Mouse (Mus musculus) limb, embryonic 13.5 days (tissue): ENCODE measurements around the gene Ankar. TPM values are rescaled to one million over a fixed set of nuclear protein-coding genes. Genes with fewer than 3 reads are reported as not detected.
A peak's percentile ranks its signal among the peaks of the same experiment; 100 is the strongest.

Experiments used
- ATAC-seq: fragments of 200-750 bp; cut with Nextera tagmentation; 2 replicates; pipeline ENCODE4 v1.8.0; 2017; ENCODE audit warnings: low read depth, moderate number of reproducible peaks, moderate TSS enrichment; ENCODE audit not compliant: low FRiP score
- H3K27ac ChIP-seq: fragments of 300-500 bp; sonication (generic); 2 replicates; pipeline ENCODE4 v1.5.1; 2015; ENCODE audit warnings: inconsistent platforms, mild to moderate bottlenecking, moderate library complexity
- H3K27me3 ChIP-seq: fragments of 300-500 bp; sonication (generic); 2 replicates; pipeline ENCODE4 v1.6.1; 2015; ENCODE audit warnings: mild to moderate bottlenecking, inconsistent platforms
- H3K36me3 ChIP-seq: fragments of 300-500 bp; sonication (generic); 2 replicates; pipeline ENCODE4 v1.6.1; 2015; ENCODE audit warnings: inconsistent platforms, mild to moderate bottlenecking, moderate library complexity
- H3K4me1 ChIP-seq: fragments of 300-500 bp; sonication (generic); 2 replicates; pipeline ENCODE4 v1.6.1; 2015; ENCODE audit warnings: inconsistent platforms
- H3K4me2 ChIP-seq: fragments of 300-500 bp; sonication (generic); replicated peaks from 2 replicates; pipeline ENCODE4 v1.6.1; 2015; ENCODE audit warnings: inconsistent platforms, mild to moderate bottlenecking, moderate library complexity
- H3K4me3 ChIP-seq: fragments of 300-500 bp; sonication (generic); 2 replicates; pipeline ENCODE4 v1.5.1; 2015; ENCODE audit warnings: moderate library complexity, mild to moderate bottlenecking, inconsistent platforms
- H3K9ac ChIP-seq: fragments of 300-500 bp; sonication (generic); 2 replicates; pipeline ENCODE4 v1.6.1; 2015; ENCODE audit warnings: mild to moderate bottlenecking, inconsistent platforms
- H3K9me3 ChIP-seq: fragments of 300-500 bp; sonication (generic); 2 replicates; pipeline ENCODE4 v1.6.1; 2016; ENCODE audit warnings: inconsistent platforms
- WGBS: fragments of 180-500 bp; shearing (Covaris S2); methylation state at CpG from one replicate; pipeline ENCODE4 v1.1.7; 2015; 5-methylcytosine and 5-hydroxymethylcytosine counted together
- polyA plus RNA-seq: library from polyadenylated mRNA; unstranded; fragments of >200 nt; fragmentation: Nextera tagmentation; extraction: Ambion mirVana; gene quantifications from 2 replicates; pipeline ENCODE4 v1.2.1, GENCODE M21; 2015

The Ankar gene
- polyA plus RNA-seq, 1 experiment from 2014 or later: not detected

DNA sequence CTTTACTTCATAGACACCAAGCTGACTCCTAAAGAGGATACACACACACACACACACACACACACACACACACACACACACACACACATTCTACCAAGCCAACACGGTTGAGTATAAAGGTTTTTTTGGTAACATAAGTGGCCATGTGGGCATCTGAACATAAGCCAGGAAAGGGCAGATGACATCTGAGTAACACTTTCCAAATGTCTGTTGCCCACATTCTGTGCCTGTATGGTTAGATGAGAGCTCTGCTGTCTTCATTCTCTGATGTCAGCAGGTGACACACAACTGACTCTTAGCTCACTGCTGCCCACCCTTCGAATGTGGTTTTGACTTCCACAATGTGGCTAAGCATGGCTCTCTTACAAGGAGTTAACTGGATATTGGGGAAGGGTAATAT lies 24.0 kb upstream of the Ankar start:
- peaks cover under 1% of the 10 kb centered on the region for H3K36me3 ChIP-seq
- H3K27me3 ChIP-seq: no peaks in the 10 kb centered on the region
- peaks cover 15% of the 10 kb centered on the region for H3K4me1 ChIP-seq
- no peak overlapping the region for H3K4me2 ChIP-seq
- no peak overlapping the region for H3K4me3 ChIP-seq
- WGBS: 90% methylated on average over 2 of the region's 2 CpGs
- H3K9ac ChIP-seq: no peak overlapping the region
- no peak for ATAC-seq
- no peaks in the 10 kb centered on the region for H3K9me3 ChIP-seq
- H3K27ac ChIP-seq: no peak overlapping the region

DNA sequence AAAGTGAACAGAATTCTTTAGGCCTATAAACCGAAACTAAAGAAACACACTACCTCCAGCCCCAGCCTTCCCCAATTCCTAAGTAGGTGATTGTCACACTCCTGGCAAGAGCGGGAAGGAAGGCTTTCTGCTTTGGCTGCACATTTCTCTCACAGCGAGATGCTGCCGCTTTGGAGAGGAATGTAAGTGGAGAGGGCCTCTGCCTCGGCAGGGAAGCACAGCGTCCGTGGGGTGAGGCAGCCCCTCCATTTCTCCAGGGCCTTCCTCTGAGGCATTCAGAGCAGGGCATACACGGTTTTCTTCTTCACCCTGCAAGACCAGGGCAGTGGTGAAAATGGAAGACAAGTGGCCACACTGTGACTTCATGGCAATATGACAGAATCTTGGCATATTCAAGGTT lies 22.3 kb upstream of the Ankar start:
- no peaks in the 10 kb centered on the region for H3K9me3 ChIP-seq
- H3K27ac ChIP-seq: no peak overlapping the region
- H3K4me1 ChIP-seq: no peaks in the 10 kb centered on the region
- no peak overlapping the region for H3K4me2 ChIP-seq
- WGBS: 47% methylated on average over 8 of the region's 8 CpGs
- ATAC-seq: no peak
- no peaks in the 10 kb centered on the region for H3K27me3 ChIP-seq
- H3K36me3 ChIP-seq: peaks cover 5% of the 10 kb centered on the region
- H3K4me3 ChIP-seq: no peak overlapping the region
- H3K9ac ChIP-seq: no peak overlapping the region

DNA sequence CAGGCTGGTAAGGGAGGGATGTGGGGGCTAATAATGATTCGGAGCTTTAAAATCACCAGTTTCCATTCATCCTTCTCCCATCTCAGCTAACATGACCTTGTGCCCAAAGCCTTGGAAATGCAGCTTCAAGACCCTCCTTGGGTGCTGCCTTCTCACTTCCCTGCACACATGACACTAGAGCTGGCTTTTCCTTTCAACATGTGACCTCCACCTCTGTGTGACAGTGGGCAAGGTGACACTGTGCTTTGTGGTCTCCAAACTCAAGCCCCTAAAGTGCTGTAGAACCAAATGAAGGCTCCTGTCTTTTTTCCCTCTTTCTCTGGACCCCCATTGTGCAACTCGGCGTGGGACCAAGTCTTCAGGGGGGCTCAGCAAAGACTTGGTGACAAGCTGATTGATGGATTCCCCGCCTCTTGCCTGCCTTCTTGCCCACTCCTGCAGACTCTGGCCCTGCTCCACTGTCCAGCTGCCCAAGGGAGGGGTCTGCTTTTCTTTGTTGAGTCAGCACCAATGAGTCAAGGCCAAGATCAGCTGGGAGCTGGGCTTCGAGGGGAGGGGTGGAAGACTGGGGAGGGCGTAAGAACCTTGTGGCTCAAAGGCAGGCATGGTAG lies 19.8 kb upstream of the Ankar start:
- Histone ChIP-seq H3K27ac (no peak overlapping the region), H3K9ac (no peak overlapping the region), H3K4me2 (no peak overlapping the region), H3K36me3 (peaks cover 13% of the 10 kb centered on the region), H3K9me3 (no peaks in the 10 kb centered on the region), H3K27me3 (no peaks in the 10 kb centered on the region), H3K4me1 (no peaks in the 10 kb centered on the region), H3K4me3 (no peak overlapping the region)
- no peak for ATAC-seq
- 65% methylated on average over 6 of the region's 6 CpGs for WGBS

DNA sequence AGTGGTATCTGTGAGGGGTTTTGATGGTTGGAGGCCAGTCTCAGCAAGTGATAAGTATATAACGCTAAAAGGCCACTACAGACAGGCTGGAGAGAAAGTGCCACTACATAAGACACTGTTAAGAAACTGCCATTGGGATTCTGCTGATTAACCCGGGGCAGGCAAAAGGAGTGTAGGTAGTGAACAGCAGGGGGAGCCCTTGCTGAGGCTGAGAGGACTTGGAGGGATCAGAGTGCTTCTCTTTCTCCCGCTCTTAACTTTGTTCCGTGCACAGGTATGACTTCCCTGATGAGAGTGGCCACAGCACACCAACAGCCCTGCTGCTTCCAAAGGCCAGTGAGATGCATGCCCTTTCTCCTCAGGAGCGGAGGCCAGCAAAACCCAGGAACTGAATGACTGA lies 18.5 kb upstream of the Ankar start:
- WGBS: 18% methylated on average over 5 of the region's 5 CpGs
- Histone ChIP-seq H3K4me1 (no peaks in the 10 kb centered on the region), H3K4me3 (no peak overlapping the region), H3K36me3 (peaks cover 24% of the 10 kb centered on the region), H3K27ac (no peak overlapping the region), H3K27me3 (no peaks in the 10 kb centered on the region), H3K4me2 (no peak overlapping the region), H3K9me3 (no peaks in the 10 kb centered on the region), H3K9ac (no peak overlapping the region)
- ATAC-seq: peak; percentile 52; the same call in 1 of the 2 replicates

DNA sequence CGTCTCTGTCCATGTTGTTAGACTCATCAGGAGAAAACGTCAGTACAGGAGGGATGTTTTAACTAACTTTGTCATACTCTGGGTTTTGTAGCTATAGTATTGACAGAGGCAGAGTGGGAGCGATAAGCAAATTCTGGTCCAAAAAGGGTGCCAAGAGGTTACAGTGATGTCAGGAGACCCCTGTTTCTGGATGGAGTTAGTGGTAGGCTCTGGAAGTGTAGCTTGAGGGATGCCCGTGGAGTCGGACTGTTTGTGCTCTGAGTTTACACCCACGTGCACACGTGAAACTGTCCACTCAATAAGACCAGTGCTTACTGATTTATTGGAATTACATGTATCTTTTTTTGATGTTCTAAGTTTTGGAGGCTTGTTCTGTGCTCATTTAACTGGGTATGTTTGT lies 17.2 kb upstream of the Ankar start:
- 92% methylated on average over 7 of the region's 7 CpGs for WGBS
- Histone ChIP-seq H3K4me3 (no peak overlapping the region), H3K9ac (no peak overlapping the region), H3K4me2 (no peak overlapping the region), H3K36me3 (peaks cover 35% of the 10 kb centered on the region), H3K9me3 (no peaks in the 10 kb centered on the region), H3K4me1 (peaks cover 10% of the 10 kb centered on the region), H3K27me3 (no peaks in the 10 kb centered on the region), H3K27ac (no peak overlapping the region)
- ATAC-seq: no peak

DNA sequence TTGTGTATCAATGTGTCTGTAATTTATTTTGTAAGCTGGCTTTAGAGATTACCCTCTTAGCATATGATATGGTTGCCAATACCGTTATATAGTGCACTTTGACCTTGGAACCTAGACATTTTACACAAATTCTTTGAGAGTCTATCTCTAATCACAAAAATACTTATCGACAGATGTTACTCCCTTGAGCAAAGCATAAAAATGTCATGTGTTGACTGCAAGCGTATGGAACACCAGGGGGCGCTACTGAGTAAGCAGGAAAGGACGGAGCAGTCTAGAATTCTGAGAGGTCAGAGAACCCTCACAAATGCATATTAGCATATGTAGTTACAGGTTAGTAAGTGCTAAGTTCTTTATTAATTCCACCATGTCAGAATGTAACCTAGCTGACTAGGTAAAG lies 16.5 kb upstream of the Ankar start:
- no peak overlapping the region for H3K4me2 ChIP-seq
- no peak for ATAC-seq
- no peak overlapping the region for H3K27ac ChIP-seq
- 9% methylated on average over 5 of the region's 5 CpGs for WGBS
- peaks cover 16% of the 10 kb centered on the region for H3K4me1 ChIP-seq
- H3K9ac ChIP-seq: no peak overlapping the region
- H3K9me3 ChIP-seq: no peaks in the 10 kb centered on the region
- H3K36me3 ChIP-seq: peaks cover 38% of the 10 kb centered on the region
- no peak overlapping the region for H3K4me3 ChIP-seq
- no peaks in the 10 kb centered on the region for H3K27me3 ChIP-seq

DNA sequence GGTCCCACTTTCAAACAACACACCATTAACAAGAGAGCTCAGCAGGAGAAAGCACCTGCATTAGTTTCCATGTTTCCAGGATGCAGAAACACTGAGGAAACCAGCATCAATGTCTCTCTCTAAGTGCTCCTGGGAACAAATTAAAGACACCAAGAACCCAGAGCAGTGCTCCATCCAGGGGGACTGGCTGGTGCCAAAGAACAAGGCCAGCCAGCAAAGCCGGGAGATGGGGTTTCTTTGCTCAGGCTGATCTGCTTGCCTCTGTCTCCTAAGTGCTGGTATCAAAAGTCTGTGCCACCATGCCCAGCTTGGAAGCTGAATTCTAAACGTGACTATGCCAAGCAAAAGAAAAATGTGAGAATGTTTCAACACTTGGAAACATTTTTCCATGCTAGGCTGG lies 16.0 kb upstream of the Ankar start:
- Histone ChIP-seq H3K27me3 (no peaks in the 10 kb centered on the region), H3K4me2 (no peak overlapping the region), H3K9ac (no peak overlapping the region), H3K27ac (peak overlapping the region; percentile 16; the same call in 1 of the 2 replicates), H3K9me3 (no peaks in the 10 kb centered on the region), H3K4me3 (no peak overlapping the region), H3K36me3 (peaks cover 38% of the 10 kb centered on the region), H3K4me1 (peaks cover 16% of the 10 kb centered on the region)
- ATAC-seq: no peak
- 58% methylated on average over 2 of the region's 2 CpGs for WGBS

DNA sequence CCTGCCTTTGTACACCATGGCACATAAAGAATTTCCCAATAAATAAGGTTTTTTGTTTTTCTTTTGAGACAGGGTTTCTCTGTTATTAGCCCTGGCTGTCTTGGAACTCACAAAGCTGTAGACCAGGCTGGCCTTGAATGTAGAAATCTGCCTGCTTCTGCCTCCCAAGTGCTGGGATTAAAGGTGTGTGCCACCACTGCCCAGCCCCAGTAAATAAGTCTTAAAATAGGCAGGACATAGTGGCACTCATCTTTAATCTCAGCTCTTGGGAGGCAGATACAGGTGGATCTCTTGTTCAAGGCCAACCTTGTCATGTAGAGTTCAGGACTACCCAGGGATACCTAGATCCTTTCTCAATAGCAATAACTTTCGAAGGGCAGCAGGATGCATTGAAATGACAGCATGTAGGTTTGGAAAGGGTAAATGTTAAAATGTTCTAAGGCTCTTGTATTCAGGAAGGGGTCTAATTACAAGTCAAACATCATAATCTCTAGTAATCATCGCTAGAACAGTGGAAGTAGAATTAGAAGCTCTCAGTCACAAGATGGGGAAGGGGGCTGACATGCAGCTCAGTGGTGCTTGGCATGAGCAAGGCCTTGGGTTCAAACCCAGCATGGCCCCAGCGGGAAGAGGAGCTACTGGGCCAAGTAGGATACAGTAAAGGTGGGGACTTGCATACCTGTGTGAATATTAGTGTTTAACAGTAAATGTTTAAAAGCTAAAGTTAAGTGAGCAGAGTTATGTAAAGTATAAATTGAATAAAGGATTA lies 15.4 kb upstream of the Ankar start:
- no peak for ATAC-seq
- Histone ChIP-seq H3K9ac (no peak overlapping the region), H3K4me1 (peaks cover 16% of the 10 kb centered on the region), H3K9me3 (no peaks in the 10 kb centered on the region), H3K27ac (no peak overlapping the region), H3K27me3 (no peaks in the 10 kb centered on the region), H3K4me2 (no peak overlapping the region), H3K36me3 (peaks cover 38% of the 10 kb centered on the region), H3K4me3 (no peak overlapping the region)
- WGBS: 84% methylated on average over 3 of the region's 3 CpGs

DNA sequence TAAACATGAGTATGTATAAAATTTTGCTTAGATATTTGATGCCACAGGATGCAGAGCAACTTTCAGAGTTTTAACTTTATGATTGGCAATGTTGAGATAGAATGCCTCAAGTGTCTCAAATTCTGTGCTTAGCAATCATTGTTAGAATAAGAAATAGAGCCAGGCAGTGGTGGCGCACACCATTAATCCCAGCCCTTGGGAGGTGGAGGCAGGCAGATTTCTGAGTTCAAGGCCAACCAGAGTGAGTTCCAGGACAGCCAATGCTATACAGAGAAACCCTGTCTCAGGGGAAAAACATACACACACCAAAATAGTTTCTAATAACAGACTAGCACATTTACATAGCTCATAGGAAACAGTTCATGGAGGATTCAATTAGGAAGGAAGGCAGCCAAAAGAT lies 14.7 kb upstream of the Ankar start:
- Histone ChIP-seq H3K9ac (no peak overlapping the region), H3K27ac (no peak overlapping the region), H3K4me3 (no peak overlapping the region), H3K4me2 (no peak overlapping the region), H3K4me1 (peaks cover 16% of the 10 kb centered on the region), H3K9me3 (no peaks in the 10 kb centered on the region), H3K27me3 (no peaks in the 10 kb centered on the region), H3K36me3 (peaks cover 38% of the 10 kb centered on the region)
- 93% methylated on average over 1 of the region's 1 CpGs for WGBS
- ATAC-seq: no peak

DNA sequence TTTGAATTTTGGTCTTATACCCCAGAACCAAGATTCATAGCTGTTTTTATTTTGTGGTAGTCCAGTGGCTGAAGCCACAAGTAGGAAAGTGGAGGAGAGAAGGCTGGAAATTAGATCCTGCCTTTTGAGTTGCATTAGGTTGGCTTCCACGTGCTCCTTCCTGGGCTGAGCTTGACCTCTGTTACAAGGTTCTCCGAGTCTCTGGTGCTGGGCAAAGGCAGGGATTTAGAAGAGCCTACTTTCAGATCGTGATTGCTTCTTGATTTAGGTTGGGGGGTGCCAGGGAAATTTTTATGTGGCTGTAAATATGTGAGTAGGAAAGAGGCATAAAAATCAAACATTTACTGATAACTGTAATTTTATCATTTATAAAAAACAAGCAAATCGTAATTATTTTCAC lies 14.2 kb upstream of the Ankar start:
- no peak for ATAC-seq
- Histone ChIP-seq H3K9ac (no peak overlapping the region), H3K27ac (no peak overlapping the region), H3K36me3 (peaks cover 38% of the 10 kb centered on the region), H3K4me1 (peaks cover 16% of the 10 kb centered on the region), H3K4me3 (no peak overlapping the region), H3K27me3 (no peaks in the 10 kb centered on the region), H3K4me2 (no peak overlapping the region), H3K9me3 (no peaks in the 10 kb centered on the region)
- WGBS: 66% methylated on average over 4 of the region's 4 CpGs

DNA sequence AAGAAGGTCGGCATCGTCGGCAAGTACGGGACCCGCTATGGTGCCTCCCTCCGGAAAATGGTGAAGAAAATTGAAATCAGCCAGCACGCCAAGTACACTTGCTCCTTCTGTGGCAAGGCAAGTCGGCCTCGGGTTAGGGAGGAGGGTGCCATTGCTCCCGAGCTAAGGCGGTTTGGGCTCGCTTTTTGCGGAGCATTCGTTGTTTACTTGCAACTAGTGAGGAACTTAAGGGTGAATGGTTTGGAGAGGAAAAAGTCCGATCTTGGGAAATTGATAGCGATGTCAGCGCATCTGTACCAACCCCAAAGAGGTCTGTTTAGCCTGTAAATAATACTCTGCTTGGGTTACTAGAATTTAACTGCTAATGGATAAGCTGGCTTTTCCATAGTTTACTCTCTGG lies 11.3 kb upstream of the Ankar start:
- 3% methylated on average over 17 of the region's 17 CpGs for WGBS
- peak overlapping the region; percentile 87 for H3K4me2 ChIP-seq
- H3K4me1 ChIP-seq: peaks cover 16% of the 10 kb centered on the region
- H3K27me3 ChIP-seq: no peaks in the 10 kb centered on the region
- ATAC-seq: no peak
- no peaks in the 10 kb centered on the region for H3K9me3 ChIP-seq
- H3K36me3 ChIP-seq: peaks cover 33% of the 10 kb centered on the region
- peak overlapping the region; percentile 77 for H3K4me3 ChIP-seq
- H3K27ac ChIP-seq: peak overlapping the region; percentile 93
- H3K9ac ChIP-seq: peak overlapping the region; percentile 93

DNA sequence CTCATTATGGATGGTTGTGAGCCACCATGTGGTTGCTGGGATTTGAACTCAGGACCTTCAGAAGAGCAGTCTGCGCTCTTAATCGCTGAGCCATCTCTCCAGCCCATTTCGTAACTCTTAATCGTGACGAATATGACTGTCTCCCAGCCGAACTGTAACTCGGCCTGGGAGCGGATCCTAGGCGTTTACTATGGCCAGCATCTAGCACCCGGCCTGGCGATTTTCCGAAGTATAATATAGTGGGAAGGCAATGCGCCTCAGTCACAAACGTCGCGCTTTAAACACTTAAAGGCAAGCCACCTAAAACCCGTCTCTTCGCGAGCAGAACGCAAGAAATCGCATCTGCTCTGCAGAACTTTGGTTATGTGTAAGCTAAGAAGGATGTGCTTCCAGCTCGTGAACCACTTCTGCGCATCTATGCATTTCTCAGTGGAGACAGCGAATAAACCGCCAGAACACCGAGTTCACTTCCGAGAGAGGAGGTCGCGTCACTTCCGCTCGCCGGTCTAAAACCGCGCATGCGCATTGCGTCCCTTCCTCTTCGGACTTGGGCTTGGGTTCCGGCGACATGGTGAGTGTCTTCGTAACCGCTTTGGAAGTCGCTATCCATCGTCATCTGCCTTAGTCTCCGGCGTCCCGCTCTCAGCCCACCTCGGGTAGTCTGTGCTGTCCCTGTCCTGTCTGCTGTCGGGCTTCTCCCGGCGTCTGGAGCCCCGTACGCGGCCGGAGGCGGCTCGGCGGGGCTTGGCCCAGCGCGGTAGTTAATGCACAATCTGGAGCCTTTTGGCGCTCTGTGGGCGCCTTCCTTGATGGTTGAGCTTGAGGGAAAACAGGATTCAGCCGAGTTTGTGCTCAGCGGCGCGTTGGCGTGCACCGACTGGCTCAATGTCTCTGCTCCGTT lies 10.6 kb upstream of the Ankar start, which contains the start of gene Rpl37a:
Gene Rpl37a (plus strand): TSS at position 538 of the 901 bp plus-strand sequence.
- 3% methylated on average over 68 of the region's 68 CpGs for WGBS
- peak within 1 kb of the TSS; percentile 93 for H3K9ac ChIP-seq
- H3K27me3 ChIP-seq: no peaks in the 10 kb centered on the region
- H3K27ac ChIP-seq: peak within 1 kb of the TSS; percentile 93
- H3K36me3 ChIP-seq: peaks cover 33% of the 10 kb centered on the region
- no peaks in the 10 kb centered on the region for H3K9me3 ChIP-seq
- peak within 1 kb of the TSS; percentile 77 for H3K4me3 ChIP-seq
- peak; percentile 88 for ATAC-seq
- H3K4me1 ChIP-seq: peaks cover 16% of the 10 kb centered on the region
- peak within 1 kb of the TSS; percentile 87 for H3K4me2 ChIP-seq
